Mouse (Mus musculus) ES-E14 (cell line): ENCODE data around the gene Cpd. TPM values are rescaled to one million over a fixed set of nuclear protein-coding genes. Genes with fewer than 3 reads are reported as not detected.

Experiments used
- DNase-seq: peaks from one replicate; pipeline ENCODE4 v3.0.0-alpha.2; 2013; ENCODE audit warnings: low read depth, low spot score
- H3K27ac ChIP-seq: 2 replicates; pipeline ENCODE4 v1.5.1; 2012; ENCODE audit warnings: low read depth, mild to moderate bottlenecking, low read length, moderate library complexity, mixed read lengths; ENCODE audit not compliant: poor library complexity, insufficient read depth, severe bottlenecking
- H3K36me3 ChIP-seq: 2 replicates; pipeline ENCODE4 v1.6.1; 2012; ENCODE audit warnings: mild to moderate bottlenecking, low read length, moderate library complexity, mixed read lengths; ENCODE audit not compliant: control insufficient read depth, poor library complexity, insufficient read depth, severe bottlenecking
- H3K4me1 ChIP-seq, 2 experiments: fragments of 150-350 bp in 1 of 2; sonication (generic) in 1 of 2; 2 replicates each; pipeline ENCODE4 v1.6.1; 2012; ENCODE audit warnings: low read length in 2 of 2, mild to moderate bottlenecking in 1 of 2, mixed read lengths in 1 of 2; ENCODE audit not compliant: control insufficient read depth in 2 of 2, insufficient read depth in 2 of 2, poor library complexity in 1 of 2
- H3K4me3 ChIP-seq, 2 experiments: fragments of 150-350 bp in 1 of 2; sonication (generic) in 1 of 2; 2 replicates each; pipeline ENCODE4 v1.5.1; 2012; ENCODE audit warnings: low read length in 2 of 2, low read depth in 1 of 2, mild to moderate bottlenecking in 1 of 2, mixed read lengths in 1 of 2; ENCODE audit not compliant: insufficient read depth in 1 of 2, poor library complexity in 1 of 2, severe bottlenecking in 1 of 2
- H3K9ac ChIP-seq: 2 replicates; pipeline ENCODE4 v1.6.1; 2012; ENCODE audit warnings: low read depth, mild to moderate bottlenecking, low read length, mixed read lengths; ENCODE audit not compliant: poor library complexity, insufficient read depth, severe bottlenecking
- H3K9me3 ChIP-seq: fragments of 150-350 bp; sonication (generic); 2 replicates; pipeline ENCODE4 v1.6.1; 2012; ENCODE audit warnings: low read depth, mild to moderate bottlenecking, low read length; ENCODE audit not compliant: control insufficient read depth, insufficient read depth
- CHD2 ChIP-seq: IDR thresholded peaks from 2 replicates; pipeline ENCODE4 v1.6.1; 2014; ENCODE audit warnings: mild to moderate bottlenecking, low read depth, low read length, inconsistent platforms
- HCFC1 ChIP-seq: IDR thresholded peaks from 2 replicates; pipeline ENCODE4 v1.6.1; 2012; ENCODE audit warnings: low read length, inconsistent platforms, borderline replicate concordance; ENCODE audit not compliant: insufficient read depth
- MAFK ChIP-seq: IDR thresholded peaks from 2 replicates; pipeline ENCODE4 v1.6.1; 2014; ENCODE audit warnings: mild to moderate bottlenecking, low read depth, low read length, inconsistent platforms; ENCODE audit not compliant: insufficient read depth
- ZC3H11A ChIP-seq: IDR thresholded peaks from 2 replicates; pipeline ENCODE4 v1.6.1; 2012; ENCODE audit warnings: low read depth, mild to moderate bottlenecking, inconsistent platforms, low read length, borderline replicate concordance
- ZNF384 ChIP-seq: IDR thresholded peaks from 2 replicates; pipeline ENCODE4 v1.6.1; 2012; ENCODE audit warnings: low read depth, low read length, inconsistent platforms
- in situ Hi-C, 2 experiments: fragments of 600-800 bp; cut with MboI; formaldehyde crosslinking; loops; one replicate each; pipeline ENCODE4 v1.15.1; 2025; ENCODE audit warnings: low sequenced_read_pairs in 2 of 2, inconsistent platforms in 1 of 2; ENCODE audit not compliant: unreplicated experiment in 2 of 2
- total RNA-seq: library from RNA; depleted of rRNA; stranded (reverse); fragments of 300-350 nt; gene quantifications from 2 replicates; pipeline ENCODE4 v1.2.3, GENCODE M21; 2012; rRNA removed

Gene Cpd
- total RNA-seq = 25.3 and 27.8 TPM in 2 replicates

DNA sequence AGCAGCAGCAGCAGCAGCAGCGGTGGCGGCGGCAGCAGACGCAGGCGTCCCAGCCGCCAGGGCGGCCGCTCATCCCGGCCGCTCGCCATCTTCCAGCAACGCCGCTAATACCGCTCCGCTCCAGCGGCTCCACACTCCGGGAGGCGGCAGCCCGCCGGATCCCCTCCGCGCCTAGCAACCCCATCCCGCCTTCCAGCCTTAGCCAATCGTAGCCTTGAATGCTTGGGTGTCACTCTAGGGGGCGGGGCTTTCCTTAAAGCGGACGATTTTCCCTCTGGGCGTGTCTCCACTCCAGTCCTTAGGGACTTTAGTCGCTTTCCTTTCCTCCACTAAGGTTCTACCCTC lies at the start of gene Cpd:
Gene Cpd (minus strand): TSS at position 141 of the 345 bp plus-strand sequence.
- peak within 1 kb of the TSS; percentile 82 to 83 for H3K4me3 ChIP-seq
- in situ Hi-C loops = no loop called here
- no peaks in the 10 kb centered on the region for H3K36me3 ChIP-seq
- no peak within 1 kb of the TSS for H3K27ac ChIP-seq
- H3K4me1 ChIP-seq = peaks cover 0 to 3% of the 10 kb centered on the region in 2 experiments; a peak in 1 of 4 replicates
- H3K9ac ChIP-seq = peak within 1 kb of the TSS; percentile 84
- peak; percentile 61; the same call in 1 of the 2 replicates for TF ChIP-seq CHD2
- TF ChIP-seq HCFC1 = no peak
- no peaks in the 10 kb centered on the region for H3K9me3 ChIP-seq
- peak; percentile 98 for DNase-seq

- TF ChIP-seq ZNF384 (no peak), MAFK (no peak), CHD2 (no peak), ZC3H11A (no peak)
- Histone ChIP-seq H3K27ac (no peak overlapping the region), H3K4me1 (no peaks in the 10 kb centered on the region), H3K4me3 (no peak overlapping the region), H3K9me3 (no peaks in the 10 kb centered on the region), H3K9ac (no peak overlapping the region), H3K36me3 (no peaks in the 10 kb centered on the region)
- DNase-seq = no peak
- in situ Hi-C loops = no loop called here
Measured at GRCm38 (mm10) chr11:76896360-76896759, 49.5 kb upstream of the Cpd start.

DNA sequence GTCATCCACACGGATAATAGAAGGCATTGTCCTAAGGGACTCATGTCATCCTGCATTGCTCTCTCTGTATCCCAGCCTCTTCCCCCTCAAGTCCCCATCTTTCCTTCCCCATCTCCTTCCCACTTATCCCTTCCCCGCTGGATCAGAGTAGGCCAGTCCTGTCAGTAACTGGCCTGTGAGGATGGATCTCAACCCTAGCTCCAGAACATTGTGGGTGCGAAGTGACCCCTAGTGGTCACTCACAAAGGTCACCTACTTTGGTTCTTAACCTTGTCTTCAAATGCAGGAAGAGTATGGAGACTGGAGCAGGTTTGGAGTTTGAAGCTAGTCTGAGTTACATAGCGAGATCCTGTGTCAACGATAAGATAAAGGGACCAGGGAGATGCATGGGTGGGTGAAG lies 47.4 kb upstream of the Cpd start:
- H3K36me3 ChIP-seq = no peaks in the 10 kb centered on the region
- no peaks in the 10 kb centered on the region for H3K4me1 ChIP-seq
- H3K27ac ChIP-seq = no peak overlapping the region
- TF ChIP-seq HCFC1 (no peak), ZC3H11A (0 out of 2 replicates have a peak, but pooled peaks have one; percentile 21)
- H3K4me3 ChIP-seq = no peak overlapping the region
- no peak overlapping the region for H3K9ac ChIP-seq
- DNase-seq = peak; percentile 20
- in situ Hi-C loops = no loop called here
- H3K9me3 ChIP-seq = no peaks in the 10 kb centered on the region

DNA sequence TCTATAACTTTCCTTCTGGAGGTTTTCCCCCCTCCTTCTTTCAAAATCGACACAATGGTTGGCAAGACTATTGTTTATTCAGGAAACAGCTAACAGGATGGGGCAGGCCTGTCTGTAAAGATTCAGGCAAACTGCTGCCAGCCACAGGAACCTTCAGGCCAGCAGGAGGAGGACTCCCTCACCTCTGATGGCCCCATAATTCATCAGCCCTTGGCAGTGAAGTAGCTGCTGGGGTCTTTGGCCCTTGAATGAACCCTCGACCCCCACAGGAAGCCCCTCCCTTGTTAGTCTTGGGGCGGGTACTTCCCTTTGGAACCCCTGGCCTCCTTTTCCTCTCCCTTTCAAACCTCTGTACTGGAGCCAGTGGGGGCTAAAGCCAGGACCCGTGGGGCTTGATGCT lies 46.8 kb upstream of the Cpd start:
- Histone ChIP-seq H3K36me3 (no peaks in the 10 kb centered on the region), H3K9ac (no peak overlapping the region), H3K9me3 (no peaks in the 10 kb centered on the region), H3K4me1 (no peaks in the 10 kb centered on the region), H3K27ac (no peak overlapping the region), H3K4me3 (no peak overlapping the region)
- no peak for DNase-seq
- TF ChIP-seq MAFK (no peak), ZNF384 (no peak), ZC3H11A (no peak), CHD2 (no peak), HCFC1 (no peak)
- in situ Hi-C loops = no loop called here

GRCm38 (mm10) chr11:76892972-76893371 lies 46.2 kb upstream of the Cpd start:
- TF ChIP-seq ZNF384 = no peak
- TF ChIP-seq HCFC1 = no peak
- TF ChIP-seq MAFK = no peak
- TF ChIP-seq ZC3H11A = no peak
- no peak for TF ChIP-seq CHD2
- no peaks in the 10 kb centered on the region for H3K36me3 ChIP-seq
- no peaks in the 10 kb centered on the region for H3K9me3 ChIP-seq
- H3K9ac ChIP-seq = no peak overlapping the region
- no peak overlapping the region for H3K4me3 ChIP-seq
- no peak for DNase-seq
- H3K4me1 ChIP-seq = no peaks in the 10 kb centered on the region
- in situ Hi-C loops = no loop called here
- no peak overlapping the region for H3K27ac ChIP-seq
